Mouse (Mus musculus) bone marrow macrophage, adult 2 months (primary cell): Measurements from ENCODE around the gene Prss8. TPM values are rescaled to one million over a fixed set of nuclear protein-coding genes. Genes with fewer than 3 reads are reported as not detected.

ENCODE experiments used
- H3K27ac ChIP-seq: 2 replicates; pipeline ENCODE4 v1.5.1; 2012; ENCODE audit warnings: low read depth, low read length; ENCODE audit not compliant: insufficient read depth
- H3K4me1 ChIP-seq: 2 replicates; pipeline ENCODE4 v1.6.1; 2012; ENCODE audit warnings: low read length; ENCODE audit not compliant: control insufficient read depth, insufficient read depth
- H3K4me3 ChIP-seq: 2 replicates; pipeline ENCODE4 v1.5.1; 2012; ENCODE audit warnings: mild to moderate bottlenecking, low read length, moderate library complexity; ENCODE audit not compliant: insufficient read depth
- CTCF ChIP-seq: IDR thresholded peaks from 2 replicates; pipeline ENCODE4 v1.5.1; 2012; ENCODE audit warnings: low read depth, mild to moderate bottlenecking, low read length, moderate library complexity
- POLR2A ChIP-seq: IDR thresholded peaks from 2 replicates; pipeline ENCODE4 v1.6.1; 2012; ENCODE audit warnings: mild to moderate bottlenecking, low read depth, low read length, borderline replicate concordance
- polyA plus RNA-seq: library from polyadenylated mRNA; stranded (reverse); fragments of >200 nt; gene quantifications from 2 replicates; pipeline ENCODE4 v1.2.4, GENCODE M21; 2012; ENCODE audit not compliant: missing spikeins, insufficient read depth, insufficient read length

The Prss8 gene
- polyA plus RNA-seq, 1 experiment, result not detected

- Histone ChIP-seq H3K4me3 (no peak overlapping the region), H3K27ac (no peak overlapping the region), H3K4me1 (peaks cover 17% of the 10 kb centered on the region)
- TF ChIP-seq CTCF, result no peak
- no peak for TF ChIP-seq POLR2A
These were observed 1.3 kb downstream of the Prss8 start for GRCm38 (mm10) chr7:127928596-127928995.

GRCm38 (mm10) chr7:127927726-127928125, 2.2 kb downstream of the Prss8 start:
- peaks cover 21% of the 10 kb centered on the region for H3K4me1 ChIP-seq
- no peak overlapping the region for H3K27ac ChIP-seq
- no peak overlapping the region for H3K4me3 ChIP-seq
- TF ChIP-seq CTCF (no peak), POLR2A (no peak)

GRCm38 (mm10) chr7:127926846-127927245, 3.1 kb downstream of the Prss8 start:
- no peak overlapping the region for H3K27ac ChIP-seq
- H3K4me3 ChIP-seq, result no peak overlapping the region
- peaks cover 19% of the 10 kb centered on the region for H3K4me1 ChIP-seq
- no peak for TF ChIP-seq POLR2A
- no peak for TF ChIP-seq CTCF

GRCm38 (mm10) chr7:127926066-127926465, 3.8 kb downstream of the Prss8 start:
- TF ChIP-seq CTCF (no peak), POLR2A (no peak)
- H3K4me3 ChIP-seq, result no peak overlapping the region

GRCm38 (mm10) chr7:127925252-127925651, 4.7 kb downstream of the Prss8 start:
- Histone ChIP-seq H3K4me1 (peaks cover 17% of the 10 kb centered on the region), H3K4me3 (no peak overlapping the region), H3K27ac (no peak overlapping the region)
- no peak for TF ChIP-seq CTCF
- no peak for TF ChIP-seq POLR2A

More at GRCm38 (mm10) chr7:127926066-127926465, 3.8 kb downstream of the Prss8 start:
- Histone ChIP-seq H3K27ac (no peak overlapping the region), H3K4me1 (peaks cover 18% of the 10 kb centered on the region)

GRCm38 (mm10) chr7:127923714-127924113, 6.2 kb downstream of the Prss8 start:
- no peak overlapping the region for H3K4me3 ChIP-seq
- no peak overlapping the region for H3K27ac ChIP-seq
- peaks cover 17% of the 10 kb centered on the region for H3K4me1 ChIP-seq
- TF ChIP-seq CTCF, result no peak
- no peak for TF ChIP-seq POLR2A

- TF ChIP-seq CTCF (no peak), POLR2A (no peak)
- H3K27ac ChIP-seq, result peak overlapping the region; percentile 78
- peaks cover 17% of the 10 kb centered on the region for H3K4me1 ChIP-seq
- no peak overlapping the region for H3K4me3 ChIP-seq
These were observed 7.2 kb downstream of the Prss8 start for GRCm38 (mm10) chr7:127922451-127923275.

GRCm38 (mm10) chr7:127921516-127921915, 8.4 kb downstream of the Prss8 start:
- Histone ChIP-seq H3K27ac (peak overlapping the region; percentile 78), H3K4me3 (no peak overlapping the region), H3K4me1 (peaks cover 17% of the 10 kb centered on the region)
- TF ChIP-seq CTCF (peak; percentile 36; the same call in 1 of the 2 replicates), POLR2A (no peak)

GRCm38 (mm10) chr7:127919290-127919689, 10.6 kb downstream of the Prss8 start:
- Histone ChIP-seq H3K4me1 (peaks cover 30% of the 10 kb centered on the region), H3K27ac (no peak overlapping the region), H3K4me3 (no peak overlapping the region)
- no peak for TF ChIP-seq CTCF
- no peak for TF ChIP-seq POLR2A

- H3K4me1 ChIP-seq, result peaks cover 30% of the 10 kb centered on the region
- TF ChIP-seq CTCF (peak; percentile 18; the same call in 1 of the 2 replicates), POLR2A (no peak)
- H3K4me3 ChIP-seq, result no peak overlapping the region
- no peak overlapping the region for H3K27ac ChIP-seq
These were observed 11.7 kb downstream of the Prss8 start for GRCm38 (mm10) chr7:127918203-127918602.
